Mouse (Mus musculus): ENCODE data around the gene Lrrc58. TPM values are rescaled to one million over a fixed set of nuclear protein-coding genes. Genes with fewer than 3 reads are reported as not detected.

The Lrrc58 gene
- total RNA-seq, 1 experiment: 29.8 TPM

- Histone ChIP-seq H3K9ac (ENCODE audit: insufficient read depth, low read depth, low read length, poor library complexity, severe bottlenecking) (no peak overlapping the region), H3K27ac (ENCODE audit: insufficient read depth, low read depth, low read length, poor library complexity, severe bottlenecking) (no peak overlapping the region), H3K4me1 (ENCODE audit: control insufficient read depth in 2 of 2, insufficient read depth in 2 of 2, low read length in 2 of 2, poor library complexity in 1 of 2) (no peaks in the 10 kb centered on the region), H3K4me3 (ENCODE audit: insufficient read depth in 1 of 2, low read depth in 1 of 2, low read length in 2 of 2, poor library complexity in 1 of 2, severe bottlenecking in 1 of 2) (no peak overlapping the region), H3K9me3 (ENCODE audit: control insufficient read depth, insufficient read depth, low read depth, low read length) (no peaks in the 10 kb centered on the region), H3K36me3 (ENCODE audit: control insufficient read depth, insufficient read depth, low read length, poor library complexity, severe bottlenecking) (no peaks in the 10 kb centered on the region)
- no peak for DNase-seq (ENCODE audit: low read depth, low spot score)
- TF ChIP-seq MAFK (IDR thresholded peaks at IDR 0.05; ENCODE audit: insufficient read depth, low read depth, low read length) (no peak), ZC3H11A (IDR thresholded peaks at IDR 0.05; ENCODE audit: borderline replicate concordance, low read depth, low read length) (no peak), HCFC1 (IDR thresholded peaks at IDR 0.05; ENCODE audit: borderline replicate concordance, insufficient read depth, low read length) (no peak), CHD2 (IDR thresholded peaks at IDR 0.05; ENCODE audit: low read depth, low read length) (no peak), ZNF384 (IDR thresholded peaks at IDR 0.05; ENCODE audit: low read depth, low read length) (no peak)
- in situ Hi-C loops (cut with MboI; ENCODE audit: low sequenced_read_pairs in 2 of 2, unreplicated experiment in 2 of 2): no loop called here
Observed at GRCm38 (mm10) chr16:37845202-37845925, 22.8 kb upstream of the Lrrc58 start.

DNA sequence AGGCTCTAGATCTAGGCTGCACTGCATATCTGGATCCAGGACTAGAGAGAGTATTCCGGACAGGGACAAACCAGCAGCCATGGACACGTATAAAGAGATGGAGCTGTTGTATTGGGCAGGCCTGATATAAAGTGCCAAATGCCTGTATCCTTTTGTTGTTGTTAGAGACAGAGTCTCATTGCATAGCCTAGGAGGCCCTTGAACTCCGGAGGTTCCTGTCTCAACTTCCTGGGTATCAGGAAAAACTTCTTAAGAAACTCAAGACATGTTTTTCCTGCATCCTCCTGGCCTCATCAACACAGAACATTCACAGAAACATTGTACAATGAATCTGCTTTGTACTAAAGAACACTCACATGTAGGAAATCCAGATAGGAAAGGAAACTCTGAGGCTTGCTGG is 21.1 kb upstream of the Lrrc58 start:
- H3K36me3 ChIP-seq (ENCODE audit: control insufficient read depth, insufficient read depth, low read length, poor library complexity, severe bottlenecking): no peaks in the 10 kb centered on the region
- H3K9ac ChIP-seq (ENCODE audit: insufficient read depth, low read depth, low read length, poor library complexity, severe bottlenecking): no peak overlapping the region
- no peak for DNase-seq (ENCODE audit: low read depth, low spot score)
- no peak overlapping the region for H3K4me3 ChIP-seq (ENCODE audit: insufficient read depth in 1 of 2, low read depth in 1 of 2, low read length in 2 of 2, poor library complexity in 1 of 2, severe bottlenecking in 1 of 2)
- TF ChIP-seq ZC3H11A (IDR thresholded peaks at IDR 0.05; ENCODE audit: borderline replicate concordance, low read depth, low read length): no peak
- no peak for TF ChIP-seq CHD2 (IDR thresholded peaks at IDR 0.05; ENCODE audit: low read depth, low read length)
- TF ChIP-seq HCFC1 (IDR thresholded peaks at IDR 0.05; ENCODE audit: borderline replicate concordance, insufficient read depth, low read length): no peak
- no peak for TF ChIP-seq MAFK (IDR thresholded peaks at IDR 0.05; ENCODE audit: insufficient read depth, low read depth, low read length)
- TF ChIP-seq ZNF384 (IDR thresholded peaks at IDR 0.05; ENCODE audit: low read depth, low read length): no peak
- no peak overlapping the region for H3K27ac ChIP-seq (ENCODE audit: insufficient read depth, low read depth, low read length, poor library complexity, severe bottlenecking)
- no peaks in the 10 kb centered on the region for H3K4me1 ChIP-seq (ENCODE audit: control insufficient read depth in 2 of 2, insufficient read depth in 2 of 2, low read length in 2 of 2, poor library complexity in 1 of 2)
- H3K9me3 ChIP-seq (ENCODE audit: control insufficient read depth, insufficient read depth, low read depth, low read length): no peaks in the 10 kb centered on the region
- in situ Hi-C loops (cut with MboI; ENCODE audit: low sequenced_read_pairs in 2 of 2, unreplicated experiment in 2 of 2): no loop called here

GRCm38 (mm10) chr16:37851366-37851765 is 16.8 kb upstream of the Lrrc58 start:
- H3K4me3 ChIP-seq (ENCODE audit: insufficient read depth in 1 of 2, low read depth in 1 of 2, low read length in 2 of 2, poor library complexity in 1 of 2, severe bottlenecking in 1 of 2): no peak overlapping the region
- TF ChIP-seq CHD2 (IDR thresholded peaks at IDR 0.05; ENCODE audit: low read depth, low read length): no peak
- no peak for TF ChIP-seq MAFK (IDR thresholded peaks at IDR 0.05; ENCODE audit: insufficient read depth, low read depth, low read length)
- TF ChIP-seq HCFC1 (IDR thresholded peaks at IDR 0.05; ENCODE audit: borderline replicate concordance, insufficient read depth, low read length): no peak
- TF ChIP-seq ZC3H11A (IDR thresholded peaks at IDR 0.05; ENCODE audit: borderline replicate concordance, low read depth, low read length): no peak
- no peak for TF ChIP-seq ZNF384 (IDR thresholded peaks at IDR 0.05; ENCODE audit: low read depth, low read length)
- H3K36me3 ChIP-seq (ENCODE audit: control insufficient read depth, insufficient read depth, low read length, poor library complexity, severe bottlenecking): no peaks in the 10 kb centered on the region
- H3K27ac ChIP-seq (ENCODE audit: insufficient read depth, low read depth, low read length, poor library complexity, severe bottlenecking): no peak overlapping the region
- H3K9ac ChIP-seq (ENCODE audit: insufficient read depth, low read depth, low read length, poor library complexity, severe bottlenecking): no peak overlapping the region
- in situ Hi-C loops (cut with MboI; ENCODE audit: low sequenced_read_pairs in 2 of 2, unreplicated experiment in 2 of 2): no loop called here
- DNase-seq (ENCODE audit: low read depth, low spot score): no peak
- no peaks in the 10 kb centered on the region for H3K9me3 ChIP-seq (ENCODE audit: control insufficient read depth, insufficient read depth, low read depth, low read length)
- H3K4me1 ChIP-seq (ENCODE audit: control insufficient read depth in 2 of 2, insufficient read depth in 2 of 2, low read length in 2 of 2, poor library complexity in 1 of 2): no peaks in the 10 kb centered on the region

GRCm38 (mm10) chr16:37853279-37853678 is 14.9 kb upstream of the Lrrc58 start:
- no peaks in the 10 kb centered on the region for H3K36me3 ChIP-seq (ENCODE audit: control insufficient read depth, insufficient read depth, low read length, poor library complexity, severe bottlenecking)
- no peaks in the 10 kb centered on the region for H3K9me3 ChIP-seq (ENCODE audit: control insufficient read depth, insufficient read depth, low read depth, low read length)
- H3K4me3 ChIP-seq (ENCODE audit: insufficient read depth in 1 of 2, low read depth in 1 of 2, low read length in 2 of 2, poor library complexity in 1 of 2, severe bottlenecking in 1 of 2): no peak overlapping the region
- in situ Hi-C loops (cut with MboI; ENCODE audit: low sequenced_read_pairs in 2 of 2, unreplicated experiment in 2 of 2): no loop called here
- no peak for DNase-seq (ENCODE audit: low read depth, low spot score)
- no peak overlapping the region for H3K27ac ChIP-seq (ENCODE audit: insufficient read depth, low read depth, low read length, poor library complexity, severe bottlenecking)
- no peak overlapping the region for H3K9ac ChIP-seq (ENCODE audit: insufficient read depth, low read depth, low read length, poor library complexity, severe bottlenecking)
- no peak for TF ChIP-seq HCFC1 (IDR thresholded peaks at IDR 0.05; ENCODE audit: borderline replicate concordance, insufficient read depth, low read length)
- H3K4me1 ChIP-seq (ENCODE audit: control insufficient read depth in 2 of 2, insufficient read depth in 2 of 2, low read length in 2 of 2, poor library complexity in 1 of 2): no peaks in the 10 kb centered on the region

DNA sequence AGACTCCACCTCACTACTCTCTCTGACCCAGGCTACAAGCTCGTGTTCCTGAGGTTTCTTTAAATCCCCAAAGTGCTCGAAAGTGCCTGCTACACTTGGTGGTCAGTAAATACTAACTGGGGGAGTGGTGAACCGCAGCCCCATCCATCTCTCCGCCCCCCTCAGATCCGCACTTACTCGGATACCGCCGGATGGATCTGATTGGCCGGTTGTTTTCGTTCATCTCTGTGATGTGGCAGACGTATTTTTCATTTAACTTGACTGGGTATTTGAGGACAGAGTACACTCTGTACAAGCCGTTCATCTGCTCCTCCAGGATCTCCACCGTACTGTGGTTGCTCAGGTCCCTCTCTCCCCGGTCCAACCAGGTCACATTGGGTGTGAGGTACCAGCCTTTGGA is 14.1 kb upstream of the Lrrc58 start:
- DNase-seq (ENCODE audit: low read depth, low spot score): no peak
- H3K36me3 ChIP-seq (ENCODE audit: control insufficient read depth, insufficient read depth, low read length, poor library complexity, severe bottlenecking): no peaks in the 10 kb centered on the region
- in situ Hi-C loops (cut with MboI; ENCODE audit: low sequenced_read_pairs in 2 of 2, unreplicated experiment in 2 of 2): no loop called here
- no peak overlapping the region for H3K27ac ChIP-seq (ENCODE audit: insufficient read depth, low read depth, low read length, poor library complexity, severe bottlenecking)
- H3K9me3 ChIP-seq (ENCODE audit: control insufficient read depth, insufficient read depth, low read depth, low read length): no peaks in the 10 kb centered on the region
- H3K4me3 ChIP-seq (ENCODE audit: insufficient read depth in 1 of 2, low read depth in 1 of 2, low read length in 2 of 2, poor library complexity in 1 of 2, severe bottlenecking in 1 of 2): 0 out of 4 replicates have a peak overlapping the region, but pooled peaks of 1 of the 2 experiments have one; percentile 20
- H3K9ac ChIP-seq (ENCODE audit: insufficient read depth, low read depth, low read length, poor library complexity, severe bottlenecking): no peak overlapping the region
- no peaks in the 10 kb centered on the region for H3K4me1 ChIP-seq (ENCODE audit: control insufficient read depth in 2 of 2, insufficient read depth in 2 of 2, low read length in 2 of 2, poor library complexity in 1 of 2)
- TF ChIP-seq ZC3H11A (IDR thresholded peaks at IDR 0.05; ENCODE audit: borderline replicate concordance, low read depth, low read length) (no peak), MAFK (IDR thresholded peaks at IDR 0.05; ENCODE audit: insufficient read depth, low read depth, low read length) (no peak), CHD2 (IDR thresholded peaks at IDR 0.05; ENCODE audit: low read depth, low read length) (no peak), ZNF384 (IDR thresholded peaks at IDR 0.05; ENCODE audit: low read depth, low read length) (no peak), HCFC1 (IDR thresholded peaks at IDR 0.05; ENCODE audit: borderline replicate concordance, insufficient read depth, low read length) (no peak)
